Mouse (Mus musculus) spleen, adult 12 weeks (tissue): ENCODE measurements around the gene Nav2.
A peak's percentile ranks its signal among the peaks of the same experiment; 100 is the strongest.

Experiments
- DNase-seq: peaks from one replicate; pipeline ENCODE4 v3.0.0; 2022; ENCODE audit warnings: low spot score

Nav2 gene

DNA sequence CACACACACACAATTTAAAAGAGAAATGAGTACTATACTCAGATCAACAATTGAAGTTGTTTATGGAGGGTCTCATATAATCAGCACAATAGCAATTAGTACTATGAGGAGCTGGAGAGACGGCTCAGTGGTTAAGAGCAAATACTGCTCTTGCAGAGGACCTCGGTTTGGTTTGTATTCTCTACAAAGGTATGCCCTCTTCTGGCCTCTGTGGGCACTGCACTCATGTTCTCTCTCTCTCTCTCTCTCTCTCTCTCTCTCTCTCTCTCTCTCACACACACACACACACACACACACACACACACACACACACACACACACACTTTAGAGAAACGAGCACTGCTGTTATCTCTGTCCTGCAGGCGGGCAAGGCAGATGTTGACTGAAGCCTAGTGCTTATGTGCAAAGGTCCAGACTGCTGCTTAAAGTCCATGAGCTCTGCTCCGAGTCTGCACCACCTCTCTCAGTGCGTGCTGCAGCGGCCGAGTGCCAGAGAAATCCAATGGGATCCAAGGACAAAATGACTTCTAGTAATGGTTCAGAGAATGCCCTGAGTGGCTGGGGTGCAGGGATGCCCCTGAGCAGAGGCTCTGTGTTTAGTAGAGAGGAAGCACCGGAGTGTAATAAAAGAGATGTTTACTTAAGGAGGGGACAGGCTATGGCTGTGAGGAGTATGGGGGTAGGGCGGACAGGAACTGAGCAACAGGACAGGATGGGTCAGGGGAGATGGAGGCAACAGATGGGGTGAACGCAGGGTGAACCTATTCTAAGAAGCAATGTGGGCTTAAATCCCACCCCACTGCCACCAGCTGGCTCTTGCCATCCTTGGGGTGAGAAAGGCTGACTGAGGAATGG is 375.2 kb downstream of the Nav2 start:
- DNase-seq: peak; percentile 19

DNA sequence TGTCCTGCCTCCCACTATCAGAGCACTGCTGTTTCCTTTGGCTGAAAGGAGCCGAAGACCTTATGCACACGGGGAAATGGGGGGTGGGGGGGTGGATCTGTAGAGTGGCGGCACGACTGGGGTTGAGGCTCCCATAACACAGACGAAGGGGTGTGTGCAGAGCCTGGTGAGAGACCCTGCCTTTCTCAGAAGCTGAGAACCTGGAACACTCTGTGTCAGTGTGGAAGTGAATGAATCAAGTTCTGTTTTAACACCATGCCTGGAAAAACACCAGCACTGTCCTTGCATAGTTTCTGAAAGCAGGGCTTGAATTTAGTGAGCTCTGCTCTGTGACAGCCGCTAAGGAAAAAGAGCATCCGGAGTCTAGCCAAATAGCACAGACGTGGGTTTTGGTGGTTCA is 379.7 kb downstream of the Nav2 start:
- no peak for DNase-seq

DNA sequence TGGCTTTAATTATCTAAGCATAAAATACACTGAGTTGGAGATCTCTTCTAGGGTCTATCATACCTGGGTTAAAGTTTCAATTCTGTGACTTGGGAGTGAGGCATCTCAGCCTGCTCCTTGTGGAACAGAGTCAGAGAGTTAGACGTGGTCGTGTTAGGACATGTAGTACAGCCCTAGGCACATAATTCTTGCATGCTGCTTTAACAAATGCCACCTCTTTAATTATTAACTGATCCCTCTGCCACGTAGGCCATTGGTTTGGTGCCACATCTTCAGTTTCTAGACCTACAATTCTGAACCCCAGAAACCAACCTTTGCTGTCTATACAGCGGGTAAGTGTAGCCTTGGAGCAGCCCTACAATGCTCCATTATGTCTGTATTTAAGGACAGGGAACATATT is 381.8 kb downstream of the Nav2 start:
- no peak for DNase-seq

DNA sequence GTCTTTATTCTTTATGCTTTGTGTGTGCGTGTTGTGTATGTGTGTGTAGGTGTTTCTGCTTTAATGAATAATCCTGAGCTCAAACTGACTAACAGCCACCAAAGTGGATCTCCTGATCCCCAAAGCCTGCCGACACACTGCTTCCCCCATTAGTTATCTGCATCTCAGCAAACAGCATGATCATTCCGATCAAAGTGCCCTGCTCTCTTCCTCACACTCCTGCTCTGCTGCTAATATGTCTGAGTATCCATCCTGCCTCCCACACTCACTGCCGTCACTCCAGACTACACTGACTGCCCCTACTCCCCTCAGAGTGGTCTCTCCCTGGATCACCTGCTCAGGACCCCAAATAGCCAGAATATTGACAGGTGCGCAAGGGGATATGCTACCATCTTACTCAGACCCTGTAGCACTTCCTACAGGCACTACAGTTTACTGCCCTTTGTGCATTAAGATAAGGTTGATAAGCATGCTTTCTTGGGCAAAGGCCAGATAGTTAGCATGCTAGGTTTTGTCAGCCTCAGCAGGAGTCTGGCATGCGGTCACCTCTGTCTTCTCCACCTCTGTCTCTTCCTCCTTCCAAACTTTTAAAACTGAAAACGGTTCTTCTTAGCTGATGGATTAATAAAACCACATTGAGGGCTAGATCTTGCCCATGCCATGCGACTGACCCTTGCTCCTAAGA is 382.8 kb downstream of the Nav2 start:
- no peak for DNase-seq

DNA sequence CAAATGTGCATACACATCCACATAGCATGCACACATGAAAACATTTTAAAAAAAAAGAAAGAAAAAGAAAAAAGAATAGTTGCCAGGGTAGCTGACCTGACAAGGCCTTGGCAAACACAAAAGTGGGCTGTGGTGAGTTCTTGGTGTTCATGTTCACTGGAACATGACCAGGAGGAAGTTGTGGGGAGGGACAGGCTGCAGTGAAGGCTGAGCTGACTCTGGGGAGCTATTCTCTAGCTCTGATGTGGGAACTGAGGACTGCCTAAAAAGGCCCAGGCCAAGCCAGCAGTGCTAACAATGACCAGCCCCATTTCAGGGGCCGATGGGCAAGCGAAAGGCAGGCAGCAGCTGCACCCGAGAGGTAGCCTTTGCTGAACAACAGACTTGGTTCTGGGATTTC is 388.6 kb downstream of the Nav2 start:
- DNase-seq: peak; percentile 3

DNA sequence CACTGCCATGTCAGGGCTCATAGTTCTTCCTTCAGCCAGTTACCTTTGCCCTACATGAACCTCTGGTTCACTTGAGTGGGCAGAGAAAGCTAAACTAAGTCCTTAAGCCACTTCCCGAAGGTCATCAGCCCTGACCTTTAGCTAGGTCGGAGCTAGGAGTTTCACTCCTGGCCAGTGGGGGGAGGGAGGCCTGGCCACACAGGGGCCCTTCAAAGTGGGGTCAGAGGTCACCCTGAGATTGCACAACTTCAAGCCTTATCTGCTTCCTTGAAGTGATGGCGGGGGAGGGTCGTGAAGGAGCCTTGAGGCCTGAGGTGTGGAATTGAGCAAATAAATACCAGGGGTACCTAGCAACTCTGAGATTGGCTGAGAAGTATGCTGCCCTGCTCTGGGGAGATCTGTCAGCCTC is 389.9 kb downstream of the Nav2 start:
- DNase-seq: no peak

DNA sequence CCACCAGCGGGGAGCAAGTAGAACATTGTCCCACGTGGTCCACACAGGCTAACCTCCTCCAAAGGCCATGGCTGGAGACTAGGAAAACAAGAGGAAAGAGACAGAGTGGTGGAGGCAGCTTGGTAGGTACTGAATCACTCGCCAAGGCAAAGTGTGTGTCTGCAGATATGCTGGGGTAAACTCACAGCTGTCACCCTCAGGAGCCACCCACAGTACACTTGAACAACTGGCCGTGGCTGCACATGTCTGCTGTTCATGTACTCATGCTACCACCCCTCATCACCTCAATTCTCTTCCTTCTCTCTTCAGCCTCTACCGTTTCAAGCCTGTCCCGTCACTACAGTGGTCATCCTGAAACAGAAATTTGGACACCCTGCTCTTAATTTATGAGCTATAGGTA is 393.0 kb downstream of the Nav2 start:
- no peak for DNase-seq

DNA sequence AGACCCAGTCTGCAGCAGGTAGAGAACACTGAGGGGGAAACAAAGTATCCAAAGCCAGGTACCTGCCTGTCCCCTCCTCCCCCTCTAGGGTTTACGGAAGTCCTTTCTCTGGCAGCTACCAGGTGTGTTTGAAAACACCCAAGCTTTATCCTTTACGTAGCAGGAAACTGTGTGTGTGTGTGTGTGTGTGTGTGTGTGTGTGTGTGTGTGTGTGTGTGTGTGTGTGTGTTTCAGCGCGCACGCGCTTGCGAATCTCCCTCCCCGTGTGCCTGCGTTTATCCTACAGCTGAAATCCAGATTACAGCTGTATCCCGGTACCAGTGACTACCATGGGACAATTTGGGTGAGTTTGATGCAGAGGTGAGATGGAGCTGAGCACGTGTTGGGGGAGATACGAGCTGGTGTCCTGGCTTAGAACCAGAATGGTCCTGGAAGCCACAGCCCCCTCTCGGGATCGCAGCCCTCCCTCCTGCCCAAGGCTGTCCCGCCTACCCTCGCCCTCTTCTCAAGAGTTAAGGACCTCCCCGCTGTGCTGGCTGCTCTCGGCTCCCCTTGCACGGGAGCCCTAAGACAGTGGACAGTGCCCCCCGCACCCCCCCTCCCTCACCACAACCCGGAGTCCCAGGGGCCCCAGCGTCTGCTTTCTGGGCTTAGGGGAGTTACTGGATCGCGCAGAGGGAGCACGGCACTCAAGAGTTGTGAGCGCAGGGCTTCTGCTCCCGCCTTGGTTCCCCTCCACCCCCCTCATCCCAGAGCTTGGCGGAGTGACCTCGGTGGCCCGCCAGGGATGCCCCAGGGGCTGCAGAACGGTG is 395.3 kb downstream of the Nav2 start:
- no peak for DNase-seq

DNA sequence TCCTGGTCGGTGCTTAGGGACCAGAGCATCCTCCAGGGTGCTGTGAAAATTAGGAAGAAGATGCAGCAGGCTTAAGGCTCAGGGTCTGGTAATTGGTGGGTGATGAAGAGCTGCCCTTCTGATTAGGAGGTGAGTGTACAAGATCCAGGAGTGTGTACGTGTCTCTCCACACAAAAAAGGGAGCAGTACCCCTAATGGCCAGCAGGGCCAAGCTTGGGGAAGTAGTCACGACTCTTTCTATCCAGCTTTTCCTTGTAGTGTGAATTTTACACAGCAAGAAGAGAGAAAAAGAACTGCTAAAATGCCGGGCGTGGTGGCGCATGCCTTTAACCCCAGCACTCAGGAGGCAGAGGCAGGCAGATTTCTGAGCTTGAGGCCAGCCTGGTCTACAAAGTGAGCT is 399.2 kb downstream of the Nav2 start:
- no peak for DNase-seq

DNA sequence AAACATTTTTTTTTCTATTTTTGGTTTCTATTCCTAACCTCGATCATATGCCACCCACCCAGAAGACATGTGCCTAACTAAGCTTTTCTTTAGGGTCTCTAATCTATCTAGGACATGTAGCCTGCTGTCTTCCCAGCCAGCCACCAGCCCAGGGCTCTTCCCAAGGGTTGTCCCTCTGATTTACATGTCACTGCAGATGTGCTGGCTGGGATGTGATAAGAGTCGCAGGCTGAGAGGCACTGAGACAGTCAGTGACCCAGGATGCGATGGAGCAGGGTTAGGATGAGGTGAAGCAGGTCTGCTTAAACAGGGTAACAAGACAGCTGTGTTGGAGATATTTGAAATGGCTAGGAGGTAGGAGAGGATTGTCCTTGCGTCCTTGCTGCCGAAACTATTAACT is 401.2 kb downstream of the Nav2 start:
- DNase-seq: no peak

DNA sequence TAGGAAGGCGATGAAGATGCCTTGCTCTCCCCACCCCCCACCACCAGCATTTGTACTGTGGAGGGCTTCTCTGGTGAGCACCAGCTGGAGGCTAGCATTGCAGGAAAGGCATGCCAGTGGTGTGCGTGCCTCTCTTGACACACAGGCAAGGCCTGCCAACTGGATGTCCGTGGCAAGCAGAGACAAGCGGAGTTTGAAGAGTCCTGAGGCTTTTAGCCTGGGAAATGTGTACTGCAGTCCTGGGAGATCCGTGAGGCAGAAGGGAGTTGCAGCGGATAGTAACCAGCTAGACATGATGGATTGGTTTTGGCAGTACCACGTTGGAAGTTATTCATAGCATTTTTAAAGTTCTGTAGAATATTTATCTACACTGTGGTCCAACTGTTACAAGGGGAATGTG is 405.4 kb downstream of the Nav2 start:
- DNase-seq: no peak

DNA sequence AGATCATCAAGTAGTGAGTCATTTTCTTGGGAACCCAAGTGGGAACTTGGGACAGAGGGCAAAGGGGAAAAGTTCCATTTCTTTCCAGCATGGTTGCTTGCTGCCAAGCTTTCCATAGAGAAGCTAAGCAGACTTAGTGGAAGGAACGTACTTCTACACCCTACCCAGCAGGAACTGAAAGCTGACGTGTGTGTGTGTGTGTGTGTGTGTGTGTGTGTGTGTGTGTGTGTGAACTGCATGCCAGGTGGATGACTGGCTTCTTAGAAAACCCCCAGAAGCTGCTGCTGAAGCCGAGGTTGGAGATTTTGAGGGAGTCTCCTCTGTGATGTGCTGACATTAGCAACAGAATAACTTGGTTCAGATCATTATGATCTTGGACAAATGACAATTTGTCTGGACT is 406.5 kb downstream of the Nav2 start:
- no peak for DNase-seq

DNA sequence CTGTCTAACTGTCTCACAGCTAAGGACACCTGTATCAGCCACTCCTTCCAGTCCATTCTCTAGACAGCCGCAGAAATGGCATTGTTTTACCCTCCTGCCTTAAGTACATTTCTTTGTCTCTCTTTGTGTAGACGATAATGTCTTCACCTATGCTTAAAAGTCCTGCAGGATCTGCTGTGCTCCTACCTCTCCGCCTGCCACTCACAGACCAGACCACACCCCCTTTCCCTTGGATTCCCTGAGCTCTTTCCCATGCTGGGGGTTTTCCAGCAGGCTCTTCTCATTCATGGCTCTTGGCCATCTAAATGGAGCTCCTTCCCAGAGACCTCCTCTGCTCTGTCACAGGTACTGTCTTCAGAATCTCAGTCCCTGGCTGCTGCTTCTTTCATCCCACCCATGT is 408.1 kb downstream of the Nav2 start:
- DNase-seq: no peak

DNA sequence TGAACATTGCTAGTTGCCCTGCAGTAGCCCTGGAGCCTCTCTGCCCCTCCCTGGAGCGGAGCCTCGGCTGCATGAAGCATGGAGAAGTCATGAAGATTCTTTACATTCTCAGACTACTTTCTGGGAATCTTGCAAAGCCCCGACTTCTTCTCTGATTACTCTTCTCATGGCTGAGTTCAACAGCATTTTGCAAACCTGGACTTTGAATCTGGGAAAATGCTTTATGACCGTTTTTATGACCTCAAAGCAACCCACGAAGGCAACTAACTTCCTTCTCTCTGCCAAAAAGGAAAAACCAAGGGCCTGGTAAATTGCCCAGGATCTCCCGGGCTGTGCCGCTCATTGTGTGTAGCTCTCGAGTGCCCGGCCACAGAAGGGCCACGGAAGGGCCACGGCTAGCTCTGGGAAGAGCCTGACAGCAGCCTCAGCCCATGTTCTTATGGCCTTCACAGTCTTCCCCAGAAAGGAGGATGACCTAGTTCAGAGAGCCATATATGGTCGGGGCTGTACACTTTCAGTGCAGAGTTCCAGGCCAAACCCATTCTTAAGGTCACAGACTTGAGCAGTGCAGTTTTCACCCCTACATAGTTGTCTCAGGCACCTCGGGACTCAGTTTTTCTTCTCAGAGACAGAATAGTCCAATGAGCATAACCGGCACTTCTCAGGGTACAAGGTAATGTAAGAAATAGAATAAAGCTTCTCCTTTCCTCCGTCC is 409.8 kb downstream of the Nav2 start:
- DNase-seq: no peak

DNA sequence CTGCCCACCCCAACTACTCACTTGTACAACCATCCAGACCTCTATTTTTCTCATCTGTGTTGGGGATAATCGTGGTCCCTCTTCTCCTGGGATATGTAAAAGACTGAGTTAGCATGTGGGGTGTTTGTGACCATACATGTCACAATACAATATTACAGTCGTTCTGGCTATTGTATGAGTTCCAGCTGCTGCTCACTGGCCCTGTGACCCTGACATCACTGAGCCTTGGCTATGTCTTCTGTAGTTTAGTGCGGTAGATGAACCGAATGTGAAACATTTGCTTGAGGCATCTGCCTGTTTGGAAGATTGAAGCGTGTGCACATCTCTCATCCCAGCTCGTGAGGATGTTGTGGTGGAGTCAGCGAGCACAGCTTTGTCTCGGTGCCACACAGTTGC is 410.4 kb downstream of the Nav2 start:
- DNase-seq: no peak

DNA sequence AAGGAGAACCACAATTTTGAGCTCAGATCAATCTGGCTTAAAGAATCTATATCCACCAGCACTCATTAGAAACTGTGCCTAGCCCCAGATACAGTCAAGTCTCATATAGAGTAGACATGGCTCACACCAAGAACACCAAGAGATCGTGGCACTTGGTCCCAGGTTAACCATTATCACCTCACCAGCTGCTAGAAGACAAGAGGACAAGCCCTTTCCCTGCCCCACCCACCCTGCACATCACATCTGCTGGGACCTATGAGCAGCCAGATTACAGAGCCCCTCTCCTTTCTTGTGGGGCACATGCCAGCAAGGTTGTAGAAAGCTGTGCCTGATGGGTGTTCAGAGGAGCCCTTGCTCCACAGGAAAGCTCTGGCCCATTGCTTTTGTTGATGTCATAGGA is 411.5 kb downstream of the Nav2 start:
- peak; percentile 7 for DNase-seq

DNA sequence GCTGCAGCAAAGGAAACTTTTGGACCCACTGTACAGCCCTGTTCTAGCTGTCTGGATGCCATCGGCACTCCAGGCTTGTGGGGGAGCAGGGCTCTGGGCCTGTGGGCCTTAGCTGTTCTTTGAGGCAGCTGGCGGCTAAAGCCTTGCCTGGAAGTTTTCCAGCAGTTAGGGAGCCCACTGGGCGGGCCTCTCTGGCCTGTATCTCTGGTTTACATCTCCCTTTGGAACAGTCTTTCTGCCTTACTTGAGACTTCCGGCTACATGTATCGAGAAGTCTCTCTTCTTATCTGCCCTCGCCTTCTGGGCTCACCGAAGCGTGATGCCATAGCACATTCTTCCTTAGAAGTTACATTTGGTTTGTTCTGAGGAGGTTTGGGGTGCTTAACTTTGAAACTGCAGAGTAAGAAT is 412.6 kb downstream of the Nav2 start:
- peak; percentile 57 for DNase-seq

DNA sequence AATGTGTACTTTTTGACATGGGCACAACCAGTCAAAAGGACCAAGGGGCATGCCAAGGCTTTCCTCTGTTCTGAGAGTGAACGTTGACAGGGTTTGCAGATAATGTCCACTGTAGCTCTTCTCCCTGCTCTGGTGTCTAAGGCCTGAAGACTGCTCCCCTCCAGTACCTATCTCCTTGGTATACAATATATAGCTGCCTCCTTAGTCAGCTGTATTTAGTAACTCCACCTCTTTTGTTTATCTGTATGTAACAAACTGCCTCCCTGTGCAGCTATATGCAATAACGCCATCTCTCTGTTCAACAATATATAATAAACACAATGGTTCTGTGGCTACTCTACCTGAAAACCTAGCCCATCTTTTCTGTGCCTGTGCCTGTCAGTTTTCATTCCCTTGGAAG is 413.7 kb downstream of the Nav2 start:
- no peak for DNase-seq

DNA sequence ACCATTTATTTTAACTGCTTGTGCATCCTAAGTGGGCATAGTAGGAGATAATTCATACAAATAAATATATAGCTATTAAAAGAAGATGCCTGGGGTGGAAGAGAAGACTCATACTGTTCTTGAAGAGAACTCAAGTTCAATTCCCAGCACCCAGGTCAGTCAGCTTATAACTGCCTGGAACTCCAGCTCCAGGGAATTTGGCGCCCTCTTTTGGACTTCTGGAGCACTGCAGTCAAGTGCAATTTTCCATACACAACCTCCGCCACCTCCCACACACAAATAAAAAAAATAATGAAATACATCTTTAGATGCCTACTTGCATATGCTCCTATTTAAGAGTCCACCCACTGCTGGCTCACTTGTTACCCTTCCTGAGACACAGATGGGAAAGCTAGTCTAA is 416.1 kb downstream of the Nav2 start:
- no peak for DNase-seq

DNA sequence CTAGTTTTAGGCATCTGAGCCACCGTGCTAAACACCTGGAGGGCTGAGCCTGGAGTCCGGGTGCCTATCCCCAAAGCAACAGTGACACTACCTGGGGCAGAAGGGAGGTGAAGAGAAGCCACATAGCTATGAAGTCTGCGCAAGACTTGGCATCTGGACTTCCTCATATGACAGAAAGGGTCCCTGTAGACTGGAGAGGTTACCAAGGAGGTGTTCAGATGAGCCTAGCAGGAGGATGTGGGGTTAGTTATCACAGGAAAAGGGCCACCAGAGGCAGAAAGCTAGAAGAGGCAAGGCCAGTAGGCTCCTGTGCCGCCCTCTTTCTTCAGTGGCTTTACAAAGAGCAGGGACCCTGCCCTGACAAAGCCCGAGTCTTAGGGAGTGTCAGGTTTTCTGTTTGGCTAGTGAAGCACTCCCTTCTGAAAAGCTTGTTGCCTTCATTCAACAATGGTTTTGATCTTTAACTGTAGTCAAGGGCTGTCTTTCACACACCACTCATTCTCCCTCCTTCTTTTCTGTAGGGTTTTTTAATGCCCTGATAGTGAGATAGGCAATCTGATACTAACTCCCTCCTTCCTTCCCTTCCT is 417.7 kb downstream of the Nav2 start:
- no peak for DNase-seq

DNA sequence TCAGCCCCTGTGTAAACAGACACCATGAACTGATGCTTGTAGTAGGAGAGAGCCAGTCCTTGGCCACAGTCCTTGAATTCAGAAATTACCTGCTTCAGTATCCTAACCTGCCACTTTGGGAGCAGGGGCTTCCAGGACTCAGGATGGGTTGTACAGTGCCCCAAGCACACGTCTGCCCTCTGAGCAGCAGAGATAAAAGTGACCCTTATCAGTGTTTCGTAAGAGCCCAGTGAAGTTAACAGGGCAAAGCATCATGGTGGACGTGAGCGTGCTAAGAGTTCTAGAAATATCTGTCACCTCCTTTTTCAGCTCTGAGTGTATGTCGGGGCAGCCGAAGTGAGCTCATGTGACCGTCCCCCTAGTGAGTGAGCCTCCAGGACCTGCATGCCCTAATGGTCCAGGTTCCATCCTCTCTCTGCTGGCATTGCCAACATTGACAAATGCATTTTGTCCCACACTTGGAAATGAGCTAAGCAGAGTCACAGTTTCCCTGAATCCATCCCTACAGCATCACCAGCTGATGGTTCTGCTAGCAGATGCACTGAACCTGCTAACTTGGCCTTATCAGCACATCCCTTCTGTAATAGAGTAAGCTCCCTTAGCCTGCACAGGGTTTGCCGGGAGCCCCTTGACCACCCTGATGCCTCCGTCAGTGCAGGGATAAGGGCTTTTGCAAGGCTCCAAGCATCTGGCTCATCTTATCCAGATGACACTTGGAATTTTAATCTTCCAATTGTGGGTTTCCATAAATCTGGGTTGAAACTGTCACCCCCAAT is 418.6 kb downstream of the Nav2 start:
- no peak for DNase-seq
